Mouse (Mus musculus): ENCODE results near the gene Ankrd50.

The Ankrd50 gene

DNA sequence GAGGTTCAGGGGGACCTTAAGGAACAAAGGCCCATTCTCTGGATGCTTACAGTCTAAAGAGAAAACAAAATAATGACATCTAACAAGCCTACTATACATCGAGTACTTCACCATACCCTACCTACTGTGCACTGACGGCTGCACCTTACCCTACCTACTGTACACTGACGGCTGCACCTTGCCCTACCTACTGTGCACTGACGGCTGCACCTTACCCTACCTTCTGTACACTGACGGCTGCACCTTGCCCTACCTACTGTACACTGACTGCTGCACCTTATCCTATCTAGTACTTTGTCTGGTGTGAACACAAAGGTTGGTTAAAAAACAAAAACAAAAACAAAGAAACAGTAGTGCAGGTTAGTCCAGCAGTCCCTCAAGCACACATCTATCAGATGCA lies 18.5 kb downstream of the Ankrd50 start:
- DNase-seq (ENCODE audit: low spot score in 2 of 2) = no peak

DNA sequence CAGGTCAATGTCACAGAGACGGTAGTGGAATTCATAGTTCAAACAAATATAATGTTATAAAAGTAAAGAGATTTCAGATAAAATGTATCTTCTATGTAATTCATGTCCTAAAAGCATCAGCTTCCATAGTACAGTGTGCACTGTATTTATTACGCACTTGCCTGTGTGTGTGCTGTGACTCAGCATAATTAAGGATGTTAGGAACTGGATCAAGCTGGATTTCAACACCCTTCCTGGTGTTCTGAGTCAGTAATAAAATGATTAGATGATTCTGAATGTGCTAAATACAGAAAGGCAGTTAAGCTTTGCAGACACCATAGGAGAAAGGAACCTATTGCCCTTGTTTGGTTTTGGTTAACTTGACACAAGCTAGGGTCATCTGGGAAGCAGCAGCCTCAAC lies 21.5 kb downstream of the Ankrd50 start:
- no peak for DNase-seq (ENCODE audit: low spot score in 2 of 2)

DNA sequence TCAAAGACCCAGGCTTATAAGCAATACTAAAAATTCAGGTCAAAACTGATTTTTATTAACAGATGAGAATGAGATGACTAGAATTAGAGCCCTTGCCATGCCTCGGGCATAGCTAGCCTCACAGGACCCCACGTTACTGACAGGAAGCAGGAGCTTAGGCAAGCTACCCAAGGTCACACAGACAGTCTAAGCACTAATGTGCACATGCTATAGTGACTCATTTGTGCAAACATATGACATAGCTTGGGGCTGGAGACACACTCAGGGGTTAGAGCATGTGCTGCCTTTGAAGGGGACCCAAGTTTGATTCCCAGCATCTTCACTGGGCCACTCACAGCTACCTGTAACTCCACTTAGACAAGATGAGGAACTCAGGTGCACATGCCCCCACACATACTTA lies 22.9 kb downstream of the Ankrd50 start:
- DNase-seq (ENCODE audit: low spot score in 2 of 2) = no peak

DNA sequence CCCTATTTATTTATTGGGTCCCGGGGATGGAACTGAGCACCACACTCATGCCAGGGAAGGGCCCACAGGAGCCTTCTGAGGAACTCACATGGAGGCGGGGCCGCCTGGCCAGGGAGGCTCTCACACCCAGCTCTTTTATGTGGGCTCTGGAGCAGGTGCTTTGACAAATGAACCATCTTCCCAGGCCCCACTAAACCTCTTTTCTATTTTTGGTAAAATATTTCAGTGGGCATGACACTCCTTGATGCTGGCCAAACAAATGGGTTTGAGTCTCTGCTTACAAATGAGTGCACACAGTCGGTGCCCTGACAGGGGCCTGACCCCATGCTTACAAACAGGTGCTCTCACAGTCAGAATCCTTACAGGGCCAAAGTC lies 24.4 kb downstream of the Ankrd50 start:
- DNase-seq (ENCODE audit: low spot score in 2 of 2) = no peak

DNA sequence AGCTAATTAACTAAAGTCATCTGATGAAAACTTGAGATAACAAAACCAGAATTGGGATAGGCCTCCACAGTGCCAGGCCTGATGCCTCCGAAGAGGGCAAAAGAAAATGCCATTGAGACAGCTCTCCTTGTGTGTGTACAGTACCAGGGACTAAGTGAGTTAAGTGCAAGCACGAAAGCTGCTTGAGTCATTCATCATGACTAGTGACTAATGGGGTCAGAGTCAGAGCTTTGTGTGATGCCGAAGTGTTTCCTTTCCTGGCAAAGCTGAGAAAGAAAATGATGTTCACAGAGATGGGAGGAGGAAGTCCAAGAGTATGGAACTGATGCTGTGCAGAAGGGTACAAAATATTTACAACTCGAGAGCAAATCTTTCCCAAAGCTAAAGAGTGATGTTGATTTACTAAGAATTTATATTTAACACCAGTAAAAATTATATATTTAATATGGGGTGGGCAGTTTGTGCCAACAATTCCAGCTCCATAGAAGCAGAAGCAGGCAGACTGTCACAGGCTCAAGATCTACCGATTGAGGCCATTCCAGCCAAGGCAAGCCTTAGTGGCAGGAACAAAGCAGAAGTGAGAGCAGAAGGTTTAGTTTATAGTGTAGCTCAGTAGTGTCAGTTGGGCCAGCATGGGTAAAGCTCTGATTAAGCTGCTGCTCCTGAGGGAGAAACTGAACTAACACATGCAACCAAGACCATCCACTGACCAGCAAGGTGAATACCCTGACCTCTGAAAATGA lies 25.0 kb downstream of the Ankrd50 start:
- DNase-seq (ENCODE audit: low spot score in 2 of 2) = no peak

DNA sequence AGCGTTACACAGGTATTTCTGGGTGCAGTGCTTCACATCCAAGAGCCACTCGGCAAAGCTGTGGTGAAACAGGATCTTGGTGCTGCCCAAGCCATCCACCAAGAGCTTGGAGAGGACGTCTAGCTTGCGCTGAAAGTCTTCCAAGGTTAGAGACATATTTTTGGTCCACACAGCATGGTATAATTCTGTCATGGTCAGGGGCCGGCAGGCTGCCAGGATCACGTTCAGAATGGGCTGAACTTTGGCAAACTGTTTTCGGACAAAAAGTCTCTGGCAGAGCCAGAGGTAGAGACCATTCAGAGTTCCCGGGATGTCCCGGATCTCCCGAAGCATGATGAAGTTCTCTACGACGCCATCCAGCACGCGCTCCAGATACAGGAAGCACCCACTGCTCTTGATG lies 27.6 kb downstream of the Ankrd50 start:
- DNase-seq (ENCODE audit: low spot score in 2 of 2) = no peak

DNA sequence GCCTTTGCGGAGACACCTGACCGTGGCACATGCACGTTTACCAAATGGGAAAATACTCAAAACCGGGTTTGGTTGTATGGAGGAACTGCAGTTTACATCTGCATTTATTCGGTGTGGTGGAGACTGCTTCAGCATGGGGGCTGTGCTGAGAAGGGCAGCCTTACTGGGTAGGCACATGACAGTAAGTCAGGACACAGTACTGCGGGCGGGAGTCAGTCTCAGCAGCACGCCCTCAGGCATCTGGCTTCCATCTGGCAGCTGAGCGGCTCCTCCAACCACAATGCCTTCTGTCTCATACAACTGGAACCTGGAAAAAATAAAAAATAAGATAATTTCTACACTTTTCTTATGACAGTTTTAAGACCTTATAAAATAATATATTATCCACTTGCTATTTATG lies 32.4 kb downstream of the Ankrd50 start:
- no peak for DNase-seq (ENCODE audit: low spot score in 2 of 2)

DNA sequence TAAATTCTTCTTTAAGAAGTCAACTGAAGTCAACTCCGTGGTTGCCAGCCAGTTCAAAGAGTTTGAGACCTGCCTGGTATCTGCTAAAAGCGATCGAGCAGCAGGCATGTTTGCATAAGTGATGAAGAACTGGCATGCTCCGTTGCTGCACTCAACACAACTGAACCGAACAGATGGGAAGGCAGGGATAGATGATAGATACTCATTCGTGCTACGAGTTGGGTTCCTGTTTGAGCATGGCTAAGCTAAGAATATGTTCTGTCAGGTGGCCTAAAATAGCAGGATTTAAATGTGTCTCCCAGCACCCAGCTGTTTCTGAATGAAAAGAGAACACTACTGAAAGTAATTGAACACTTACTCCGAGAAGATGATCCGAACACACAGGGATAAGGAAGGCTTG lies 38.1 kb downstream of the Ankrd50 start:
- no peak for DNase-seq (ENCODE audit: low spot score in 2 of 2)

DNA sequence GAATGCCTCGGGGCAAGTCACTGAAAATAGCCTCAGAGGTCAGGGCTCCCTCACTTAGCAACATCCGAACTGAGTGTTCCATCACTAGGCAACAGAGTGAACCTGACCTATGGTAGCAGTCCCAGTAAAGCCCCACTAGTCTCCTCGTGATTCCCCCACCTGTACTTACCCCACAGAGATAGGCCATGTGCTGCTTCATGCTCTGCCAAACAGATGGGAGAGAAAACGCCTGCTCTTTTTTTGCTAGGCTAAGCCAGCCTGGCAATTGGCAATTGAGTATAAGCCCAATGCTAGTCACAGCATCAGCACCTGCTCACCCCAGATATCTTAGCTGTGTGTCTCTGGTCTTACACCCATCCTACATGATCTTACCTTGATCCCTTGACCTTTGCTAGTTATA lies 40.8 kb downstream of the Ankrd50 start:
- DNase-seq (ENCODE audit: low spot score in 2 of 2) = no peak

DNA sequence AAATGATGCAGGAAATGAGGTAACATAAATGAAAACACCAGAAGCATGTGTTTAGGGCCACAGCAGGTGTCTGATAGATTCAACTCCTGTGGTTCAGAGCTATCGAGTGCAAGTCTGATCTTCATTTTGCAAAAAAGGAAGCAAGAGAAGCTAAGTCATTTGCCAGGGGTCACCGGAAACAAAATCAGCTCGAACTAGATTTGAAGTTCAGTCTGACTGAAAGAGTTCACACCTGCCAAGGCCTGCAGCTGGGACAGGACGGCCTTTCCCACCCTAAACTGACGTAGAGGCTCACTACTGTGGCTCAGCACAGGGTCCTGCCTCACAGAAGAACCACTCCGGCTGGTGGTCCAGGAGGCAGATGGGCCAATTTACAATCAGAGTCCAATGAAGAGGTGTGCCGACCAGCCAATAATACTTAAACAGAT lies 44.1 kb downstream of the Ankrd50 start:
- DNase-seq (ENCODE audit: low spot score in 2 of 2) = no peak

DNA sequence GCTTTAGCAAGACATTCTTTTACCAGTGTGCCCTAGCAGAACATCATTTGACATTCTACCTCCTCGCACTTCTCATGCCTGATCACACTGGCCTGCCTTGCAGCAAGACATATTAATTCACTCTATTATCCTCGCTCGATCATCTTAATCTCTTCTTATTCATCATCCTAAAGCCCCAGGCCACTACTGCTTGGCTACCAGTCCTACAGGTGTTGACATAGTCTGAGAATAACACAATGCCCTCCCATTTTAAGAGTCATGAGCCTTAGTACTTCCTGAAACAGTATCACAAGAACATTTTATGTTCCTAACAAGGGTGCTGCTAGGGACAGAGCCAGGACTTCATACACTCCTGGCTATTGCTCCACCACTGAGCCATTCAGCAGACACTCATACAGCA lies 48.0 kb downstream of the Ankrd50 start:
- DNase-seq (ENCODE audit: low spot score in 2 of 2) = no peak

DNA sequence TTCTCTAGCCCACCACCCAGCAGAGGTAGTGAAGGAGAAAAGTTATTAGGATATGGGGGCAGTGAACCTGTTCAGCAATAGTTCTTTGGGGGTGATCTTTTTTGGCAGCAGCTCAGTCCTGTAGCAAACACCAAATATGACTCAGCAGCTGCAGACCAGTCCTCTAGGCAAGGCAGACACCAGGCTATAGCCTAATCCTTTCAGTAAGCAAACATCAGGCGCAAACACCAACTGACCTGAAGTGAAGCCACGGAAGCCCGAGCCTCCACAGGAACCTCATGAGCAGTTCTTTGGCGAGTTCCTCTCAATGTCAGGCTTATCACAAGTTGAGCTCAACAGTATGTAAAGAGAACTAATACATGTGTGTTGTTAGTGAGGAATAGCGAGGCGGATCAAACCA lies 48.8 kb downstream of the Ankrd50 start:
- DNase-seq (ENCODE audit: low spot score in 2 of 2) = no peak

DNA sequence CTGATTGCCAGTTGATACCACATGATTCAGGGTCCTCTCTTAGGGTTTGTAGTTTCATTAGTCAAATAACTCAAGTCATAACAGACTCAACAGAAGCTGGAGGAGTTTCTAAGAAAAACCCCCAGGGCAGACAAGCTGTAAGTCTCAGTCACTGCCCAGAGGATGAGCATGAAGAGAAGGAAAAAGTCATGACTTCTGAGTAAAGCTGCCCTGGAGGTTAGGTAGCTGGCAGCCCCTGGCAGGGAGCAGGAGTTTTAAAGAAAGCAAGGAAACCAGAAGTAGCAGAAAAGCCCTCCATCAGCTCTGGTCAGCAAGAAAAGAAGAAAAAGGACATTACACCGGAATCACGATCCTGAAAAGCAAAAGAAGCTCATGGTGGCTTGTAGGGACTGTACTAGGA lies 50.2 kb downstream of the Ankrd50 start:
- DNase-seq (ENCODE audit: low spot score in 2 of 2) = no peak

DNA sequence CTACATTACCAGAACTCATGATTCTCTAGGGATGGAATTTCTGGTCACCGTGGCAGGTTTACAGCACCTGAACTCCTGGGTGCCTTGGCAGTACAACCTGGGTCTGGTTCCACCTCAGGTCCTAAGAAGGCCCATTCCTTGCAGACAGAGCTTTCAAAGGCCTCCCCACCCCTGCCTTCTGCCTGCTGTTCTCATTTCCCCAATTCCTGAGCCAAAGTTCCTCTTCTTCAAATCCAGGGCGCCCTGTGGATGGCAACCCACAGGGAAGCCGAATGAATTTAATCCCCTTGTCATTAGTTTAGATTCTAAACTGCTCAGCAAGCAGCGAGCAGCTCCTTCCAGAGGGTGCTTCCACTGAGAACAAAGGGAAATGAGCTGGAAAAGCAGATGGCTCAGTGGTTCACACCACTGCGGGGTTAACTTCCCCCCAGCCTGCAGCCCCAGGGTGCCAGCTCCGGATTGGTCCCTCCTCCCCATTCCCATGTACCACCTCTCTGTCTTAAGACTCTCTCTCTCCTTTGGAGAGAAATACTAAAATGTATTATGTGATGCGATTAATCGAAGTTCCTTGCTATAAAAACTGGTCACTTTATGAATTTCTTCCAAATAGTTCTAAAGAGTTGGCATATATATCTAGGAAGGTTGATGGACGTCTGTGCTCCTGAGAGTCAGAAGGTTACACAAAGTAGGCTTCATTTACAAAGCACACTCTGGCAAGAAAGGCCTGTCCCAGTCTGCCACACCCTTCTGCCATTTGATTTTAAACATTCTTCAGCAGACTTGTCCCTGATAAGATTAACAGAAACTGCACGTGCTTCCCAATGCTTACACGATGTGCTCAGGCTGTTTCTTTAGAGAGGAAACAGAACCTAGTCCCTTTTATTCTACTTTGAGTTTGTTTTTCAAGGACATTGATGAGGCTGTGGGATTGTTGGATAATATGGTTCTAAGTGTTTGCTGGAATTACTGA lies 50.9 kb downstream of the Ankrd50 start:
- DNase-seq (ENCODE audit: low spot score in 2 of 2) = no peak

DNA sequence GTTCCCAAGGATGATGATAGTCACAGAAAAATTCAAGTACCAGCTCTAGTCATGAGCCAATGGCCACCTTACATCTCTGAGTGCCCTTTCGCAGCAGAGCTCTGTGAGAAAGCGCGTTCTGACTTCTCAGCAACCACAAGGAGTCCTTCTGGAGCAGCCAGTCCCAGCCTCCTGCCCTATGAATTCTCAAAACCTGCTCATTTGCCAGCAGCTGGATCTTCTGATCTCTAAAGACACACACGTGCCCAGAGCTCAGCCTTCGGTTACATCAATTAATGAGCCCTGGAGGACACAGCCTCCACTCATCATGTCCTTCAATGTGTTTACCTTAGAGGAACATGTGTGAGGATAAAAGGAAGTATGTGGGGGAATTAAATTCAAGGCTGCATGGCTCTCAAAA lies 53.2 kb downstream of the Ankrd50 start:
- DNase-seq (ENCODE audit: low spot score in 2 of 2) = no peak

DNA sequence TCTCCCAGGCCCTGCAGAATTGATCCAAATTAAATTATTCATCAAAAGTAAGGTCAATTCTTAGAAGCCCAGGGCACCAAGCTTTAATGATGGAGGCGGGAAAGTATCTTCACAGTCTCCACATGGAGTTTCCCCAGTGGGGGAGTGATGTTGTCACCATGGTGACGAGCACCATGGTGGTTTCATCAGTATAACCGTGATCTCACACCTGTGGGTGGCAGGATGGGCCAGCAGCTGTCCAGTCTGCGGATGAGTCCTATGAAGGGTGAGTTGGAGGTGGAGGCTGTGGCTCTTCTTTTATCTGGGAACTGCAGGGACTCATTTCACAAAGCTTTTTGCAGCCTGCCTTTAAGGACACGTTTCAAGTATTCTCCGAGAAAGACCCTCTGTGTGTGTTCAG lies 53.6 kb downstream of the Ankrd50 start:
- no peak for DNase-seq (ENCODE audit: low spot score in 2 of 2)

DNA sequence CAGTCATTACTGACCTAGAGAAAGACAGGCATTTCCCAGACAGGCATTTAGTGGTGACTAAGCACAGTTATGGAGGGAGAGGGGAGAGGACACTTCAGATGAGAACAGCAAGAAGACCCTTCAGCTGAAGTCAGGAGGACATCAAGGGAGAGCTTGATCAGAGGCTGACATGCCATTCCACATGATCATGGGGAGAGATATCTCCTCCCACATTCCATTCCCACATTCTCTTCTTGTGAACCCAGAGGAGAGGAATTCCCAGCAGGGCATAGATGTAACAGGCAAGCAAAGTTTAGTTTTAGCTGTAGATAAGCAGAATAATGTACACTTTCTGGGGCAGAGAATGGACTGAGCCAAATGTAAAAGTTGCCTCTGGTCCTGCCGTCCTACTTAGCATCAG lies 57.4 kb downstream of the Ankrd50 start:
- no peak for DNase-seq (ENCODE audit: low spot score in 2 of 2)

DNA sequence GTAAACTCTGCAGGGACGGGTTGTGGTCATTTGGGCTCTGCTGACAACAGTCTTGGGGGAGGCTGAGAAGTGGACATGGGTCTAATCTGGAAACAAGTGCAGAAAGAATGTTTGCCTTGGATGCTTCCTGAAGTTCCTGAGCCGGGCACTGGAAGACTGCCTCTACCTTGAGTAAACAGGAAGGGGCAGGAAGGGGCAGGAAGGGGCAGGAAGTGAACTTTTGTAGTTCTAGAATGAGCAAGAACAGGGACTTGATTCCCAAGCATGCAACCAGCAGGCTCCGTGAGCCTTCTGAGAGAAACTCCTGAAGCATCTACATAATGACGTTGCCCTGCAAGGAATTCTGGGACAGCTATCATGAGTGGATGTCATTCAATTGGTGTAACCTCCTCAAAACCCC lies 60.7 kb downstream of the Ankrd50 start:
- DNase-seq (ENCODE audit: low spot score in 2 of 2) = no peak

DNA sequence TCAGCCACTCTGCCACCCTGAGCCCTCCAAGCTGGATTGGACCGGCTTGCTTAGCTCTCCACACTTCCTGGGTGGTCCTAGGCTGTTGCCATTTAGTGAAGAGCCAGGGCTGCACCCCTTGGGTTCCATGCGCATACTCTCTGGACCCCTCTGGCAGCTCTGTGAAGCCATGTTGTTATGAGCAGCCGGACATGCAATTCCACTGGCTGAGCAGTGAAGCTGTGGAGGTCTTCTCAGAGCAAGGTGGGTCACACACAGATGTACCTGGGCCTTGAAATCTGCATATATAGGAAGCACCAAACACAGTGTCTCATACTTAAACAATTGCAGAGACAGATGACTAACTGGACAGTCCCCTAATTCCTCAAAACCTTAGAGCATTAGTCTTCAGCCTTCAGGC lies 64.7 kb downstream of the Ankrd50 start:
- no peak for DNase-seq (ENCODE audit: low spot score in 2 of 2)

DNA sequence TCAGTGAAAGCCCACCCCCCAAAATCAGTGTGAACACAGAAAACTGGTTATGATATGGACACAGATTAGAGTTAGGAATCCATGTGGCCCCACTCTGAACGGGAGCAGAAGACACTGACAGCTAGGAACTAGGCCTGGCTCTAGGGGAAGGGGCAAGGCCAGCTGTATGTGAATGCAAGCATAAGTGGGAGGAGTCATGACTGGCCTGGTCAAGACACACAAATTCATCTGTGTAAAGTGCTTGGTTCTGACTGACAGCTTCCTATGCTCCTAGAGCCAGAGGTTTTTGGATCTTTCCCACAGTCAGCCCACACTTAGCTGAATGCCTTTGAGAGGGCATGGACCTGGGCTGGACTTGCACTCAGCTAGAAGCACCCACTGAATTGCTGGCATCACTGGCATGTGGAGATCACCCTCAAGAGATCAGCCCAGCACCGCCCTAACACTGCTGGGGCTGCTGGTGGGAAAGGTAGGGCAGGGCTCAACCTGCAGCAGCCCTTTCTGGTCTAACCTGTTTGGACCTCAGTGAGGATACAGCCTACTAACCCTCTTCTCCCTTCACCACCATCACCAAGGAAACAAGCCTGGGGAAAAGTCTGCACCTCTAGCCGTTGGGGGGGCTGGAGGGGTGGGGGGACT lies 69.2 kb downstream of the Ankrd50 start:
- DNase-seq (ENCODE audit: low spot score in 2 of 2) = peak; percentile 49 to 53

Data from urinary bladder, postnatal 36 days (tissue).